ENCODE assay signal across 24 mouse cellular contexts in the genomic region with DNA sequence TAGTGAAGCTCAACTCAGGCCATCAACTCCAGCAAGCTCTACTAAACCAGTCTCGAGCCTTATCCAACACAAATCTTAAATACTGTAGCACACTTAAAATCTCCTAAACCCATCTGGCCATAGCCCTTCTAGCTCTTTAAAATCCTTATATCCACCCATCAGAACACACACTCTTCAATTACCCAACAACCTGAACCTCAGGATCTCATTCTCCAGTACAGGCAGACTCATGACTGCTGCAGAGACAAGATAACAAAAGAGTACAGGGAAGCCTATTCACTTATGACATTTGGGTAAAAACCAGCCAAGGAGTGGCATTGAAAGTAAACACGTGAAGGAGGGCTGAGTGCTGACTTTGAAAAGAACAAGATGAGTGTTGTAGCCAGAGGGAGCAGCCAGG. TPM values are rescaled to one million over a fixed set of nuclear protein-coding genes. Genes with fewer than 3 reads are reported as not detected.
DNase-seq lines count a peak whose midpoint lies in the region; ATAC-seq and TF ChIP-seq lines count a peak whose summit lies in the region.
"Had no signal": no experiment of that assay in that cellular context is flagged by ENCODE, and none has a peak within 500 bp of the region (broad histone marks: within the 10 kb centered on the region; RNA-seq: fewer than 3 reads in every experiment).

No protein-coding gene starts in this region.

- H3K4me3 ChIP-seq in liver, embryonic 12.5 days = no peak overlapping the region
- H3K4me3 ChIP-seq in liver, postnatal 0 days (ENCODE audit: low read depth, low read length) = no peak overlapping the region
- H3K4me3 ChIP-seq in liver, embryonic 14.5 days (ENCODE audit: insufficient read depth in 1 of 2, low read depth in 2 of 2, low read length in 2 of 2) = no peak overlapping the region
- H3K4me3 ChIP-seq: embryonic facial prominence, embryonic 13.5 days; embryonic facial prominence, embryonic 15.5 days; erythroblast, embryonic 14.5 days; forebrain, embryonic 10.5 days; forebrain, embryonic 12.5 days had no signal

- no peak overlapping the region for H3K4me2 ChIP-seq in liver, embryonic 12.5 days
- H3K4me2 ChIP-seq in liver, postnatal 0 days (ENCODE audit: low read depth, low read length) = no peak overlapping the region
- H3K4me2 ChIP-seq in liver, embryonic 14.5 days (ENCODE audit: low read depth) = no peak overlapping the region
- H3K4me2 ChIP-seq: embryonic facial prominence, embryonic 13.5 days; embryonic facial prominence, embryonic 15.5 days; forebrain, embryonic 12.5 days had no signal

- TF ChIP-seq CTCF in liver, postnatal 0 days (IDR thresholded peaks at IDR 0.05; ENCODE audit: low read depth) = no peak
- no peak for TF ChIP-seq CTCF in liver, embryonic 14.5 days (IDR thresholded peaks at IDR 0.05; ENCODE audit: low read depth)

- peaks cover 5% of the 10 kb centered on the region; the same call in 1 of the 2 replicates for H3K4me1 ChIP-seq in liver, embryonic 12.5 days
- no peaks in the 10 kb centered on the region for H3K4me1 ChIP-seq in liver, postnatal 0 days (ENCODE audit: insufficient read depth)
- H3K4me1 ChIP-seq in liver, embryonic 14.5 days (replicated peaks; ENCODE audit: control insufficient read depth in 2 of 2, insufficient read depth in 2 of 2, low read length in 1 of 2) = no peaks in the 10 kb centered on the region; a peak in 2 of 4 replicates
- H3K4me1 ChIP-seq: embryonic facial prominence, embryonic 13.5 days; embryonic facial prominence, embryonic 15.5 days; forebrain, embryonic 10.5 days had no signal

- TF ChIP-seq EP300 in liver, postnatal 0 days (IDR thresholded peaks at IDR 0.05; ENCODE audit: low read depth) = no peak
- TF ChIP-seq EP300 in liver, embryonic 14.5 days (IDR thresholded peaks at IDR 0.05; ENCODE audit: low read depth) = peak; percentile 40; the same call in 1 of the 2 replicates

- peak; percentile 63; the same call in 1 of the 2 replicates for ATAC-seq in liver, embryonic 12.5 days
- ATAC-seq in liver, postnatal 0 days = no peak
- peak; percentile 48 for ATAC-seq in liver, embryonic 14.5 days (ENCODE audit: insufficient read depth)
- ATAC-seq: forebrain, embryonic 14.5 days; forebrain, embryonic 16.5 days had no signal

- H3K9ac ChIP-seq in liver, embryonic 12.5 days = no peak overlapping the region
- H3K9ac ChIP-seq in liver, postnatal 0 days (replicated peaks) = no peak overlapping the region
- H3K9ac ChIP-seq in liver, embryonic 14.5 days (replicated peaks) = no peak overlapping the region
- H3K9ac ChIP-seq: embryonic facial prominence, embryonic 13.5 days; embryonic facial prominence, embryonic 15.5 days; forebrain, embryonic 12.5 days had no signal

- no peaks in the 10 kb centered on the region for H3K27me3 ChIP-seq in liver, embryonic 12.5 days (replicated peaks)
- no peaks in the 10 kb centered on the region for H3K27me3 ChIP-seq in liver, postnatal 0 days (ENCODE audit: insufficient read depth, low read length)
- no peaks in the 10 kb centered on the region for H3K27me3 ChIP-seq in liver, embryonic 14.5 days (ENCODE audit: control insufficient read depth, insufficient read depth, low read length)
- H3K27me3 ChIP-seq: embryonic facial prominence, embryonic 13.5 days; embryonic facial prominence, embryonic 15.5 days; forebrain, embryonic 12.5 days had no signal

- WGBS in liver, embryonic 12.5 days (ENCODE audit: insufficient replicate concordance) = 52% methylated on average over 2 of the region's 2 CpGs
- 57% methylated on average over 2 of the region's 2 CpGs for WGBS in liver, postnatal 0 days (ENCODE audit: insufficient replicate concordance)
- WGBS in liver, embryonic 14.5 days (ENCODE audit: insufficient replicate concordance) = 30% methylated on average over 2 of the region's 2 CpGs

- no peaks in the 10 kb centered on the region for H3K36me3 ChIP-seq in liver, embryonic 12.5 days
- no peaks in the 10 kb centered on the region for H3K36me3 ChIP-seq in liver, postnatal 0 days (replicated peaks; ENCODE audit: insufficient read depth, low read length)
- no peaks in the 10 kb centered on the region for H3K36me3 ChIP-seq in liver, embryonic 14.5 days (replicated peaks; ENCODE audit: control insufficient read depth, insufficient read depth, low read depth)
- H3K36me3 ChIP-seq: embryonic facial prominence, embryonic 13.5 days; embryonic facial prominence, embryonic 15.5 days; forebrain, embryonic 10.5 days; forebrain, embryonic 12.5 days had no signal

- H3K27ac ChIP-seq in liver, embryonic 12.5 days = no peak overlapping the region
- no peak overlapping the region for H3K27ac ChIP-seq in liver, postnatal 0 days (ENCODE audit: low read depth)
- H3K27ac ChIP-seq in liver, embryonic 14.5 days = no peak overlapping the region
- H3K27ac ChIP-seq: embryonic facial prominence, embryonic 13.5 days; embryonic facial prominence, embryonic 15.5 days; forebrain, embryonic 10.5 days; forebrain, embryonic 12.5 days had no signal

- no peak for DNase-seq in liver, postnatal 0 days
- DNase-seq in c-Kit-positive CD71-positive TER-119-negative erythroid progenitor cells, embryonic 14.5 days (ENCODE audit: low read depth) = peak; percentile 19
- DNase-seq in c-Kit-positive CD71-positive TER-119-positive erythroid progenitor cells, embryonic 14.5 days (ENCODE audit: low spot score) = peak; percentile 14
- peak in 1 of 3 experiments; percentile 1 for DNase-seq in liver, embryonic 14.5 days (ENCODE audit: low read depth in 3 of 3, low spot score in 3 of 3)
- no peak for DNase-seq in kidney, postnatal 10 days
- no peak for DNase-seq in kidney, adult 8-10 months
- DNase-seq: adrenal gland, adult 2 months; adrenal gland, postnatal 10 days; adrenal gland, postnatal 25 days; cerebellum, adult 11 months; cerebellum, adult 18-20 months; cerebellum, adult 8-10 months; cerebellum, adult 9-11 months; cerebellum, postnatal 14 days; cerebellum, postnatal 36 days; embryo, embryonic 11 days had no signal

- no peaks in the 10 kb centered on the region for H3K9me3 ChIP-seq in liver, embryonic 12.5 days (replicated peaks)
- no peaks in the 10 kb centered on the region for H3K9me3 ChIP-seq in liver, postnatal 0 days (ENCODE audit: low read length)
- no peaks in the 10 kb centered on the region for H3K9me3 ChIP-seq in liver, embryonic 14.5 days (ENCODE audit: control insufficient read depth, low read length)
- H3K9me3 ChIP-seq: embryonic facial prominence, embryonic 13.5 days; embryonic facial prominence, embryonic 15.5 days; forebrain, embryonic 10.5 days; forebrain, embryonic 12.5 days had no signal

RNA-seq across cellular contexts. Expression of a gene that starts 55.4 kb away (rescaled TPM):
- polyA plus RNA-seq in liver, embryonic 12.5 days (2016; fragmentation: Nextera tagmentation; extraction: Ambion mirVana) = 1.4 TPM in 2 replicates
- 0.09 and 0.17 TPM in 2 replicates for polyA plus RNA-seq in liver, postnatal 0 days (2015; fragmentation: Nextera tagmentation; extraction: Ambion mirVana)
- polyA plus RNA-seq in liver, embryonic 14.5 days (2012; rRNA removed) = 0.54 and 0.73 TPM in 2 replicates
- 0.56 and 0.75 TPM in 2 replicates for polyA plus RNA-seq in liver, embryonic 14.5 days (2014; fragmentation: Nextera tagmentation; extraction: Ambion mirVana)

Comparison
In these comparisons a context has a peak if more than half of its experiments do, and no peak if none do; other contexts are left out.
1. DNase-seq: peak in c-Kit-positive CD71-positive TER-119-negative erythroid progenitor cells, embryonic 14.5 days (single experiment) and c-Kit-positive CD71-positive TER-119-positive erythroid progenitor cells, embryonic 14.5 days (single experiment); none in liver, postnatal 0 days (single experiment), kidney, postnatal 10 days (single experiment) and kidney, adult 8-10 months (0 of 2).